Mouse (Mus musculus) liver, postnatal 0 days (tissue): ENCODE measurements around the gene Alcam. TPM values are rescaled to one million over a fixed set of nuclear protein-coding genes. Genes with fewer than 3 reads are reported as not detected.

Source experiments
- ATAC-seq: fragments of 200-750 bp; cut with Nextera tagmentation; 2 replicates; pipeline ENCODE4 v1.8.0; 2017; ENCODE audit warnings: mild to moderate bottlenecking, moderate library complexity
- DNase-seq: peaks from one replicate; pipeline ENCODE4 v3.0.0-alpha.2; 2016
- H3K27ac ChIP-seq: fragments of 300-500 bp; sonication (generic); 2 replicates; pipeline ENCODE4 v1.5.1; 2014; ENCODE audit warnings: antibody characterized with exemption, moderate library complexity, mild to moderate bottlenecking, low read depth
- H3K27me3 ChIP-seq: fragments of 300-500 bp; sonication (generic); 2 replicates; pipeline ENCODE4 v1.6.1; 2014; ENCODE audit warnings: low read length, control low read depth, mixed read lengths; ENCODE audit not compliant: insufficient read depth
- H3K36me3 ChIP-seq: fragments of 300-500 bp; sonication (generic); replicated peaks from 2 replicates; pipeline ENCODE4 v1.6.1; 2014; ENCODE audit warnings: mild to moderate bottlenecking, control low read depth, low read length, moderate library complexity, mixed read lengths; ENCODE audit not compliant: insufficient read depth
- H3K4me1 ChIP-seq: fragments of 300-500 bp; sonication (generic); 2 replicates; pipeline ENCODE4 v1.6.1; 2014; ENCODE audit warnings: antibody characterized with exemption, mild to moderate bottlenecking, control low read depth; ENCODE audit not compliant: insufficient read depth
- H3K4me2 ChIP-seq: fragments of 300-500 bp; sonication (generic); 2 replicates; pipeline ENCODE4 v1.6.1; 2014; ENCODE audit warnings: low read depth, mild to moderate bottlenecking, low read length, moderate library complexity, mixed read lengths
- H3K4me3 ChIP-seq: fragments of 300-500 bp; sonication (generic); 2 replicates; pipeline ENCODE4 v1.5.1; 2014; ENCODE audit warnings: low read depth, low read length
- H3K9ac ChIP-seq: fragments of 300-500 bp; sonication (generic); replicated peaks from 2 replicates; pipeline ENCODE4 v1.6.1; 2014; ENCODE audit warnings: mild to moderate bottlenecking, moderate library complexity
- H3K9me3 ChIP-seq: fragments of 300-500 bp; sonication (generic); 2 replicates; pipeline ENCODE4 v1.6.1; 2016; ENCODE audit warnings: mild to moderate bottlenecking, control low read depth, low read length, mixed read lengths
- CTCF ChIP-seq: sonication (generic); IDR thresholded peaks from 2 replicates; pipeline ENCODE4 v1.5.1; 2016; ENCODE audit warnings: antibody characterized with exemption, low read depth
- EP300 ChIP-seq: IDR thresholded peaks from 2 replicates; pipeline ENCODE4 v1.6.1; 2016; ENCODE audit warnings: antibody characterized with exemption, low read depth, mild to moderate bottlenecking
- WGBS: fragments of 180-500 bp; shearing (Covaris S2); extraction: QIAGEN DNeasy Blood & Tissue Kit; methylation state at CpG from one replicate; pipeline ENCODE4 v1.1.7; 2014; ENCODE audit not compliant: insufficient replicate concordance; 5-methylcytosine and 5-hydroxymethylcytosine counted together
- polyA plus RNA-seq: library from polyadenylated mRNA; unstranded; fragments of >200 nt; fragmentation: Nextera tagmentation; extraction: Ambion mirVana; gene quantifications from 2 replicates; pipeline ENCODE4 v1.2.1, GENCODE M21; 2015

Gene Alcam
- polyA plus RNA-seq, 1 experiment from 2014 or later, result 8.1 TPM

DNA sequence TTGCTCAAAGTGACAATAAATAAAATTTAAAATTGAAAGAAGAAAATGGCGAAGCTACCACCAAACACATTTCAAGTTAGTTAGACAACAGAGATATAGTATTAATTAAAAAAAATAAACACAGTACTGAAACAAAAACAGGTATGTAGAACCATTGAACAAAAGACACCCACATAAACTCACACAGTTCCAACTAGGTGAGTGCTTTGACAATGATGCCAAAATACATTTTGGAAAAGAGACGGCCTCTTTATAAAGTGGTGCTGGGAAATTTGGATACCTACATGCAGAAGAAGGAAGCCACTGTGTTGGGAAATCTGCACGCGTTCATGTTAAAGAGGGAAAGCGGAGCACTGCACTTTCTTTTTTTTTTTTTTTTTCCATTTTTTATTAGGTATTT lies 85.4 kb downstream of the Alcam start:
- Histone ChIP-seq H3K27ac (no peak overlapping the region), H3K4me2 (no peak overlapping the region), H3K4me1 (no peaks in the 10 kb centered on the region), H3K9ac (no peak overlapping the region), H3K4me3 (no peak overlapping the region), H3K36me3 (no peaks in the 10 kb centered on the region), H3K9me3 (no peaks in the 10 kb centered on the region), H3K27me3 (no peaks in the 10 kb centered on the region)
- WGBS, result 80% methylated on average over 5 of the region's 5 CpGs
- TF ChIP-seq EP300 (no peak), CTCF (no peak)
- ATAC-seq (no peak), DNase-seq (no peak)

DNA sequence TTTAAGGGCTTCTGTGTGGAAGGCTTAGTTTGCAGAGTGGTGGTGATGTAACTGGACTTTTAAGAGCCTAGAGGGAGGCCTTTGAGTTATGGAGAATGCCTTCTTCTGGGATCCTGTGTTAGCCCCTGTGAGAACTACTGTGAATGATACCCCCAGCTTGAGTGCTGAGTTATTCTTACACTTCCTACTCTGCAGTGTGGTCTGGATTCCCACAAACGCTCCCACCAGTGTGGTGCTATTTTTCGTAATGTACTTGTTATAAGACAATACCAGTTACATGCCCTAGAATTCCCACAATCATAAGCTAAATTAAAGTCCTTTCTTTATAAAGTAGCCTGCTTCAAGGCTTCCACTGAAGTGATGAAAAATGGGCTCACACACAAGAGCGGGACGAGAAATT lies 87.0 kb downstream of the Alcam start:
- DNase-seq (no peak), ATAC-seq (no peak)
- Histone ChIP-seq H3K4me2 (no peak overlapping the region), H3K27ac (no peak overlapping the region), H3K27me3 (no peaks in the 10 kb centered on the region), H3K36me3 (no peaks in the 10 kb centered on the region), H3K9me3 (no peaks in the 10 kb centered on the region), H3K4me3 (no peak overlapping the region), H3K9ac (no peak overlapping the region), H3K4me1 (no peaks in the 10 kb centered on the region)
- TF ChIP-seq CTCF, result no peak
- TF ChIP-seq EP300, result no peak
- 74% methylated on average over 4 of the region's 4 CpGs for WGBS

DNA sequence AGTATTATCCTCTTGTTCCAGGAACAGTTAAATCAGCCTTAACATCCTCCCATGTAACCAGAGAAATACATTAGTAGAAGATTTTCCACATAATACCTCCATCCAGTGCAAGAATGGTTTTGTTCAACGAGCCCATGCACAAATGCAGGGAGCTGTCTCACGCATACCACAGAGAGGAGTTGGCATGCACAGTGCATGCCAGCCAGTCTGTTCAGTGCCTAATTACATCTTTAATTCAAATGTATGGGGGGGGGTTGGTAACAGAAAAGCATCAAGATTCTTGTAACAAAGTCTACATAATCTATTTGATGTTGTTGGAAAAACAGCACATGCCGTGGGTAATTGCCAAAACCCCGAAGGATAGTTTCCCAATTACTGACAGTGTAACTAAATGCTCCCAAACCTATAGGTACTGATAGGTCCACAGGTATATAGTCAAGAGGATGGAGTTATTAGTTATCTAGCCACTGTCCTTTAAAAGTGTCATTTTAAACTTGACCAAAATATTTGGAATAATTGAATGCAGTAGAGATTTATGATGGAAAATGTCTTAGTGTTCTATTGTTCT lies 89.8 kb downstream of the Alcam start:
- H3K4me2 ChIP-seq, result no peak overlapping the region
- ATAC-seq (no peak), DNase-seq (no peak)
- WGBS, result 83% methylated on average over 4 of the region's 4 CpGs
- no peak overlapping the region for H3K4me3 ChIP-seq
- no peaks in the 10 kb centered on the region for H3K4me1 ChIP-seq
- TF ChIP-seq CTCF (no peak), EP300 (no peak)
- H3K27me3 ChIP-seq, result no peaks in the 10 kb centered on the region
- no peak overlapping the region for H3K27ac ChIP-seq
- no peaks in the 10 kb centered on the region for H3K9me3 ChIP-seq
- no peaks in the 10 kb centered on the region for H3K36me3 ChIP-seq
- no peak overlapping the region for H3K9ac ChIP-seq

DNA sequence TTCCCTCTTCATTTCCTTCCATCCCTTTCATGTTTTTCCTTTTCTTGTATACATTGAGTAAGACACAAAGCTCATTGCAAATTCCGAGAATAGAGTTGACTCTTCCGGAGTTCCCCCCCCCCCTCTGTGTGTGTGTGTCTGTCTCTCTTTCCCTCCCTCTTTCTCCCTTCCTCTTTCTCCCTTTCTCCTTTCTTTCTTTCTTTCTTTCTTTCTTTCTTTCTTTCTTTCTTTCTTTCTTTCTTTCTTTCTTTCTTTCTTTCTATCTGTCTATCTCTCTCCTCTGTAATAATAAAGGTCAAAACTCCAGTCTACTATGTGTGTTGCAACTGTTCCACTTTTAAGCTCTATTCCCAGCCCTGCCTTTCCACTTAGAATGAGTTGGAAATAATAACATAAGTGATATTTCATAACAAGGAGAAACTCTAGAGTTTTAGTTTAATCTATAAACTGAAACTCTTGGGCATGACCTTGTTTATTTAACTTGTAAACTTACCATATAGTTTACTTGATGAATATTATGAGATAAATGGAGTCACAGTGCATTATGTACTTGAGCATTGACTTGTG lies 110.3 kb downstream of the Alcam start:
- H3K27me3 ChIP-seq, result no peaks in the 10 kb centered on the region
- TF ChIP-seq CTCF, result no peak
- TF ChIP-seq EP300, result no peak
- 75% methylated on average over 2 of the region's 2 CpGs for WGBS
- H3K4me2 ChIP-seq, result no peak overlapping the region
- no peaks in the 10 kb centered on the region for H3K4me1 ChIP-seq
- H3K27ac ChIP-seq, result no peak overlapping the region
- no peak for ATAC-seq
- H3K9me3 ChIP-seq, result no peaks in the 10 kb centered on the region
- no peak for DNase-seq
- H3K9ac ChIP-seq, result no peak overlapping the region
- H3K36me3 ChIP-seq, result no peaks in the 10 kb centered on the region
- H3K4me3 ChIP-seq, result no peak overlapping the region

DNA sequence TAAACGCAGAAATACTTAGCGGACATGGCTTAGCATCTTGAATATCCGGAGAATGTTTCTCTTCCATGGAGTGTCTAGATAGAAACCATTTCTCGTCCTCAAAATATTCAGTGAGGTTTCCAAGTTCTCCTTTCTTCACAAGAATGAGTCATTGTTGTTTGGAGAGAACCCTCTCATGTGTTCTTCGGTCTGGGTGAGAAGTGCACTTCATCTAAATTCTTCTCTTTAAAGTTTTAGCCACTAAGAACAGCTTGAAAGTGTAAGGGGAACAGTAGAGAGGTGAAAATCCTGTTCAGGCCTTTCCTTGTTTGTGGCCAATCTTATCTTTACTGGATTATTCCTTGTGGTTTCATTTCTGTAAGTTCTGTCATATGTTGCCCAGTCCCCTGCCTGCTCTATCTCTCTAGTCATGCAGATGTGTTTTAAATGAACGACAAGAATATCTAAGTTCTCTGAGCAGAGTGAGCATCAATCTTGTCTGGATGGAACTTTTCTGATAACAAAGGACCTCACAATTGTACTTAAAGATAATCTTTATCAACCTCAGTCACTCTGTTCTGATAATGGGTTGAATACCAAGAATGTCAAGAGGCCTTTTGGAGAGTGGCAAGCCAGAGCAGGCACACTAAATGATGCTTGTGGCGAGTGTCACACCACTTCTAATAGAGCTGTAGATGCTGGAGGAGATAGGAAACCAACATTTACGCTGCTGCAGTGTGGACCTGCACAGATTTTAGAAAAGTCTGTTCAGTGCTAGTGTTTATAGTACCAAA lies 111.0 kb downstream of the Alcam start:
- no peak overlapping the region for H3K9ac ChIP-seq
- ATAC-seq (no peak), DNase-seq (no peak)
- no peaks in the 10 kb centered on the region for H3K36me3 ChIP-seq
- no peaks in the 10 kb centered on the region for H3K27me3 ChIP-seq
- H3K27ac ChIP-seq, result no peak overlapping the region
- TF ChIP-seq EP300 (no peak), CTCF (no peak)
- no peak overlapping the region for H3K4me2 ChIP-seq
- H3K9me3 ChIP-seq, result no peaks in the 10 kb centered on the region
- no peaks in the 10 kb centered on the region for H3K4me1 ChIP-seq
- H3K4me3 ChIP-seq, result no peak overlapping the region
- 63% methylated on average over 8 of the region's 8 CpGs for WGBS

DNA sequence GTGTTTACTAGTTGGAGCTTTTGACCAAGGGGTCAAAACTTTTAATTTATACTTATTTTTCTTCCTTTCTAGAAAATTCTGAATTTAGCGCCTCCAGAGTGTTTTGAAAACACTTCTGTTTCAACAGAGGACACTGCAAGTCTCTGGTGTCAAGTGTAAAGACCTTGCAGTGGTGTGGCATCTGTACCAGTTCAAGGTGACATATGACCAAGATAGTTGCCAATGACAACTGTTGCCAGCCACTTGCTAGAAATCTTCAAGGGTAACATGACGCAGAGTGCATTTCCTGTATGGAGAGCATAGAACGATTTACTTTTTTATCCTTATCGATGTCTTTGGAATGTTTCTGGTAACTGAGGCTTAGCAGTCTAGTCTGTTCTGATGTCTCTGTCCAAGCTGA lies 119.8 kb downstream of the Alcam start:
- Histone ChIP-seq H3K4me2 (no peak overlapping the region), H3K27ac (peak overlapping the region; percentile 67), H3K36me3 (no peaks in the 10 kb centered on the region), H3K27me3 (no peaks in the 10 kb centered on the region), H3K9ac (no peak overlapping the region), H3K4me3 (no peak overlapping the region), H3K4me1 (peaks cover 5% of the 10 kb centered on the region; the same call in 1 of the 2 replicates), H3K9me3 (no peaks in the 10 kb centered on the region)
- WGBS, result 67% methylated on average over 4 of the region's 4 CpGs
- no peak for DNase-seq
- TF ChIP-seq EP300, result no peak
- TF ChIP-seq CTCF, result no peak
- no peak for ATAC-seq
